Mouse (Mus musculus) lung, postnatal 0 days (tissue): ENCODE data around the gene Spata16.

Experiments used
- CTCF ChIP-seq: IDR thresholded peaks from 2 replicates; pipeline ENCODE4 v1.5.1; 2016; ENCODE audit warnings: antibody characterized with exemption, mild to moderate bottlenecking
- EP300 ChIP-seq: IDR thresholded peaks from 2 replicates; pipeline ENCODE4 v1.6.1; 2016; ENCODE audit warnings: antibody characterized with exemption, mild to moderate bottlenecking, control low read depth

DNA sequence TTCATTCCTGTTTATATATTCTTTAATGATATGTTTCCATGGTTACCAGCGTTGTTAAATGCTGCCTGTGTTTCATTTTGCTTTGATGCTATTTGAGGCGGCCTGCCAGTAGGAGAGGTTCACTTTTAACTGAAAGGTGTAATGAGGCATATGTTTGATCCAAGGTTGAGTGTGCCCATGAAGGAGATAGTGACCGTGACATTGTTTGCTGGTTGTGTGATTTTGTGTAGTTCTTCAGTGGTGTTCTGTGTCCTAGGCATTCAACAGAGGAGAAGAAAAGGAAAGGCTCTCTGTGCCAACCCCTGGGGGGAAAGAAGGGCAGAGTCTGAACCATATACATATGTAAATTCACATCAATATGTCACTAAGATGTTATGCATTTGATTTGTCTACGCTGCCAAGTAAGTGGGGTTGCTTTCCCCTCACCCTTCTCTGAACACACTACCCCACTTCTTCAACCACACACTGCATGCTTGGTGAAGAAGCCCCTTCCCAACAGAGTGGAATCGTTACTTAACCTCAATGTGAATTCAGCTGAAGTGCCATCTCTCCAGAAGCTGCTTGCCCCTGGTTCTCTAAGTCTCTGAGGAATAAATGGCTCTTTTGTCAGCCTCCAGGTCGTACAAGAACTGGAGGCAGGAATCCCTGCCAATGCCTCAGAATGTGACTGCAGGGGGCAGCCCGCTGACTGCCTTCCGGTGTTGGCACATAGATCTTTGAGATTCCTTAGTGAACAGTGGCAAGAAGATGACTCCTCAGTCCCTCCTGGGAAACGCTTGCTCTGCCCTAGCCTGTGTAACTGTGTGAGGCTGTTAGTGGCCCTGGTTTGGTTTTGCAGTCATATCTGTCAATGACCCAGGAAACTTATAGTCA lies 213.5 kb downstream of the Spata16 start:
- TF ChIP-seq CTCF (no peak), EP300 (no peak)
